ENCODE assay signal across 8 mouse cellular contexts in the genomic region with DNA sequence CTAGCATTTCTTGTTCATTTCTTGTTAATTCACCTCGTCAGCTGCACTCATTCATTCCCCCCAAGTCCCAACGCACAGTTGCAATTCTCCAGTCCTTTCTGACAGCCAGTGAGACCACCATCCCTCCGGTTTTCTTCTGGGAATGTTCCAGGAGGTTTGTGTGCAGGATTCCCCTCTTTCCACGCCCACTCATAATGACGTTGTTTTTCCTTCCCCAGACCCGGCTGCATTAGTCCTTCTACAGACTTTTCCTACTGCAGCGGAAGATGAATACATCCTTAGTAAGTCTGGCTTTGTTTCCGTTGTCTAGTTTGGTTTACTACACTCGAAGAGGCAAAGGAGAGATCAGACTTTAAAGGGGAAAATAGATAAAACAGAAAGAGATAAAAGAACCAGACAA. TPM values are rescaled to one million over a fixed set of nuclear protein-coding genes. Genes with fewer than 3 reads are reported as not detected.
DNase-seq lines count a peak whose midpoint lies in the region; ATAC-seq lines count a peak whose summit lies in the region.

No protein-coding gene starts in this region.

- H3K9ac ChIP-seq in kidney, embryonic 16.5 days (replicated peaks; ENCODE audit: low read length): peak overlapping the region; percentile 90
- peak overlapping the region; percentile 94 for H3K9ac ChIP-seq in midbrain, embryonic 16.5 days (ENCODE audit: low read depth, low read length)

- H3K9me3 ChIP-seq in kidney, embryonic 16.5 days (ENCODE audit: low read length): no peaks in the 10 kb centered on the region
- no peaks in the 10 kb centered on the region for H3K9me3 ChIP-seq in embryonic facial prominence, embryonic 10.5 days
- H3K9me3 ChIP-seq in midbrain, embryonic 16.5 days (replicated peaks; ENCODE audit: control insufficient read depth, low read length, poor library complexity, severe bottlenecking): no peaks in the 10 kb centered on the region

- peaks cover 28% of the 10 kb centered on the region for H3K36me3 ChIP-seq in kidney, embryonic 16.5 days (ENCODE audit: insufficient read depth, low read length)
- peaks cover 43% of the 10 kb centered on the region for H3K36me3 ChIP-seq in embryonic facial prominence, embryonic 10.5 days (replicated peaks)
- H3K36me3 ChIP-seq in midbrain, embryonic 16.5 days (ENCODE audit: control insufficient read depth, insufficient read depth, low read length): peaks cover 11% of the 10 kb centered on the region

- H3K4me1 ChIP-seq in kidney, embryonic 16.5 days (ENCODE audit: insufficient read depth, low read length): peaks cover 16% of the 10 kb centered on the region
- peaks cover 15% of the 10 kb centered on the region for H3K4me1 ChIP-seq in embryonic facial prominence, embryonic 10.5 days
- H3K4me1 ChIP-seq in midbrain, embryonic 16.5 days (ENCODE audit: control insufficient read depth, insufficient read depth, low read length): peaks cover 22% of the 10 kb centered on the region

- H3K27ac ChIP-seq in kidney, embryonic 16.5 days (ENCODE audit: low read length): no peak overlapping the region
- H3K27ac ChIP-seq in embryonic facial prominence, embryonic 10.5 days (replicated peaks): peak overlapping the region; percentile 96; the same call in 1 of the 2 replicates
- H3K27ac ChIP-seq in midbrain, embryonic 16.5 days (ENCODE audit: low read length): no peak overlapping the region

- DNase-seq in kidney, postnatal 4 days: no peak
- no peak for DNase-seq in embryonic facial prominence, embryonic 10.5 days (ENCODE audit: low spot score)
- DNase-seq in induced T-regulatory cell, adult 2 months (ENCODE audit: low read depth): peak; percentile 12
- no peak for DNase-seq in natural killer cell, adult 2 months (ENCODE audit: low spot score in 2 of 2)
- no peak for DNase-seq in spleen, adult 18-20 months
- DNase-seq in embryo, embryonic 10 days (ENCODE audit: low spot score): no peak

- peak overlapping the region; percentile 91 for H3K4me2 ChIP-seq in kidney, embryonic 16.5 days (replicated peaks; ENCODE audit: low read depth, low read length)
- H3K4me2 ChIP-seq in midbrain, embryonic 16.5 days (ENCODE audit: low read length): peak overlapping the region; percentile 87

- 37% methylated on average over 9 of the region's 9 CpGs for WGBS in kidney, embryonic 16.5 days
- 55% methylated on average over 9 of the region's 9 CpGs for WGBS in embryonic facial prominence, embryonic 10.5 days
- 49% methylated on average over 9 of the region's 9 CpGs for WGBS in midbrain, embryonic 16.5 days

- no peak for ATAC-seq in kidney, embryonic 16.5 days (ENCODE audit: low FRiP score, low TSS enrichment)
- ATAC-seq in midbrain, embryonic 16.5 days: no peak

- no peaks in the 10 kb centered on the region for H3K27me3 ChIP-seq in kidney, embryonic 16.5 days (ENCODE audit: insufficient read depth, low read length)
- no peaks in the 10 kb centered on the region for H3K27me3 ChIP-seq in embryonic facial prominence, embryonic 10.5 days (replicated peaks; ENCODE audit: low read depth, poor library complexity, severe bottlenecking)
- H3K27me3 ChIP-seq in midbrain, embryonic 16.5 days (ENCODE audit: control insufficient read depth, insufficient read depth, low read depth, low read length): no peaks in the 10 kb centered on the region

- peak overlapping the region; percentile 84 for H3K4me3 ChIP-seq in kidney, embryonic 16.5 days (ENCODE audit: low read length)
- peak overlapping the region; percentile 89 for H3K4me3 ChIP-seq in embryonic facial prominence, embryonic 10.5 days
- H3K4me3 ChIP-seq in midbrain, embryonic 16.5 days (ENCODE audit: low read depth, low read length): peak overlapping the region; percentile 74

RNA-seq across cellular contexts. Expression of a gene that starts 1.1 kb away (rescaled TPM):
- 16.3 and 19.7 TPM in 2 replicates for polyA plus RNA-seq in kidney, embryonic 16.5 days (2015; fragmentation: Nextera tagmentation; extraction: Ambion mirVana)
- polyA plus RNA-seq in embryonic facial prominence, embryonic 10.5 days (2016; fragmentation: Nextera tagmentation; extraction: Ambion mirVana): 21.7 and 22.7 TPM in 2 replicates
- 18.9 and 20.0 TPM in 2 replicates for polyA plus RNA-seq in midbrain, embryonic 16.5 days (2015; fragmentation: Nextera tagmentation; extraction: Ambion mirVana)

RNA-seq across cellular contexts. Expression of a gene that starts 9.3 kb away (rescaled TPM):
- polyA plus RNA-seq in kidney, embryonic 16.5 days (2015; fragmentation: Nextera tagmentation; extraction: Ambion mirVana): not detected in 2 replicates
- not detected in 2 replicates for polyA plus RNA-seq in embryonic facial prominence, embryonic 10.5 days (2016; fragmentation: Nextera tagmentation; extraction: Ambion mirVana)
- not detected in 2 replicates for polyA plus RNA-seq in midbrain, embryonic 16.5 days (2015; fragmentation: Nextera tagmentation; extraction: Ambion mirVana)

RNA-seq across cellular contexts. Expression of a gene that starts 33.8 kb away (rescaled TPM):
- 1.4 and 2.3 TPM in 2 replicates for polyA plus RNA-seq in kidney, embryonic 16.5 days (2015; fragmentation: Nextera tagmentation; extraction: Ambion mirVana)
- polyA plus RNA-seq in embryonic facial prominence, embryonic 10.5 days (2016; fragmentation: Nextera tagmentation; extraction: Ambion mirVana): 3.1 and 3.5 TPM in 2 replicates
- polyA plus RNA-seq in midbrain, embryonic 16.5 days (2015; fragmentation: Nextera tagmentation; extraction: Ambion mirVana): 8.7 and 9.6 TPM in 2 replicates

RNA-seq across cellular contexts. Expression of a gene that starts 55.2 kb away (rescaled TPM):
- not detected in 2 replicates for polyA plus RNA-seq in kidney, embryonic 16.5 days (2015; fragmentation: Nextera tagmentation; extraction: Ambion mirVana)
- polyA plus RNA-seq in embryonic facial prominence, embryonic 10.5 days (2016; fragmentation: Nextera tagmentation; extraction: Ambion mirVana): not detected in 2 replicates
- polyA plus RNA-seq in midbrain, embryonic 16.5 days (2015; fragmentation: Nextera tagmentation; extraction: Ambion mirVana): not detected in 2 replicates

RNA-seq across cellular contexts. Expression of a gene that starts 55.5 kb away (rescaled TPM):
- 11.6 and 14.4 TPM in 2 replicates for polyA plus RNA-seq in kidney, embryonic 16.5 days (2015; fragmentation: Nextera tagmentation; extraction: Ambion mirVana)
- polyA plus RNA-seq in embryonic facial prominence, embryonic 10.5 days (2016; fragmentation: Nextera tagmentation; extraction: Ambion mirVana): 15.6 and 16.3 TPM in 2 replicates
- polyA plus RNA-seq in midbrain, embryonic 16.5 days (2015; fragmentation: Nextera tagmentation; extraction: Ambion mirVana): 11.6 and 12.5 TPM in 2 replicates
